Mouse (Mus musculus) midbrain, postnatal 0 days (tissue): ENCODE data around the gene Rpp38. TPM values are rescaled to one million over a fixed set of nuclear protein-coding genes. Genes with fewer than 3 reads are reported as not detected.
A peak's percentile ranks its signal among the peaks of the same experiment; 100 is the strongest.

Experiments
- ATAC-seq: fragments of 200-750 bp; cut with Nextera tagmentation; 2 replicates; pipeline ENCODE4 v1.8.0; 2017; ENCODE audit warnings: moderate number of reproducible peaks, mild to moderate bottlenecking, moderate TSS enrichment, moderate library complexity; ENCODE audit not compliant: low FRiP score
- DNase-seq: peaks from one replicate; pipeline ENCODE4 v3.0.0-alpha.2; 2015; ENCODE audit warnings: low spot score
- H3K27ac ChIP-seq: fragments of 300-500 bp; sonication (generic); 2 replicates; pipeline ENCODE4 v1.5.1; 2014; ENCODE audit warnings: low read depth, mild to moderate bottlenecking, low read length, mixed read lengths
- H3K27me3 ChIP-seq: fragments of 300-500 bp; sonication (generic); 2 replicates; pipeline ENCODE4 v1.6.1; 2014; ENCODE audit warnings: low read length, control low read depth, mixed read lengths; ENCODE audit not compliant: insufficient read depth
- H3K36me3 ChIP-seq: fragments of 300-500 bp; sonication (generic); 2 replicates; pipeline ENCODE4 v1.6.1; 2014; ENCODE audit warnings: low read length, control low read depth, mixed read lengths; ENCODE audit not compliant: insufficient read depth
- H3K4me1 ChIP-seq: fragments of 300-500 bp; sonication (generic); 2 replicates; pipeline ENCODE4 v1.6.1; 2014; ENCODE audit warnings: mild to moderate bottlenecking, control low read depth, antibody characterized with exemption, low read length, mixed read lengths; ENCODE audit not compliant: insufficient read depth
- H3K4me2 ChIP-seq: fragments of 300-500 bp; sonication (generic); 2 replicates; pipeline ENCODE4 v1.6.1; 2014; ENCODE audit warnings: low read depth, mild to moderate bottlenecking, low read length, mixed read lengths; ENCODE audit not compliant: poor library complexity, severe bottlenecking
- H3K4me3 ChIP-seq: fragments of 300-500 bp; sonication (generic); 2 replicates; pipeline ENCODE4 v1.5.1; 2014; ENCODE audit warnings: low read depth, mild to moderate bottlenecking, low read length, moderate library complexity
- H3K9ac ChIP-seq: fragments of 300-500 bp; sonication (generic); replicated peaks from 2 replicates; pipeline ENCODE4 v1.6.1; 2014; ENCODE audit warnings: mild to moderate bottlenecking, low read length, moderate library complexity, mixed read lengths; ENCODE audit not compliant: poor library complexity, severe bottlenecking
- H3K9me3 ChIP-seq: fragments of 300-500 bp; sonication (generic); 2 replicates; pipeline ENCODE4 v1.6.1; 2016; ENCODE audit warnings: low read length, control low read depth
- CTCF ChIP-seq: IDR thresholded peaks from 2 replicates; pipeline ENCODE4 v1.5.1; 2016; ENCODE audit warnings: antibody characterized with exemption, mild to moderate bottlenecking
- WGBS: fragments of 180-500 bp; shearing (Covaris S2); extraction: QIAGEN DNeasy Blood & Tissue Kit; methylation state at CpG from one replicate; pipeline ENCODE4 v1.1.7; 2014; 5-methylcytosine and 5-hydroxymethylcytosine counted together
- polyA plus RNA-seq: library from polyadenylated mRNA; unstranded; fragments of >200 nt; fragmentation: Nextera tagmentation; extraction: Ambion mirVana; gene quantifications from 2 replicates; pipeline ENCODE4 v1.2.1, GENCODE M21; 2015
- total RNA-seq: library from RNA; depleted of rRNA; stranded (reverse); fragments of >200 nt; gene quantifications from 2 replicates; pipeline ENCODE4 v1.2.3, GENCODE M21; 2014; rRNA removed

Gene Rpp38
- total and polyA plus RNA-seq, 2 experiments from 2014 or later: 7.3 to 8.5 TPM

DNA sequence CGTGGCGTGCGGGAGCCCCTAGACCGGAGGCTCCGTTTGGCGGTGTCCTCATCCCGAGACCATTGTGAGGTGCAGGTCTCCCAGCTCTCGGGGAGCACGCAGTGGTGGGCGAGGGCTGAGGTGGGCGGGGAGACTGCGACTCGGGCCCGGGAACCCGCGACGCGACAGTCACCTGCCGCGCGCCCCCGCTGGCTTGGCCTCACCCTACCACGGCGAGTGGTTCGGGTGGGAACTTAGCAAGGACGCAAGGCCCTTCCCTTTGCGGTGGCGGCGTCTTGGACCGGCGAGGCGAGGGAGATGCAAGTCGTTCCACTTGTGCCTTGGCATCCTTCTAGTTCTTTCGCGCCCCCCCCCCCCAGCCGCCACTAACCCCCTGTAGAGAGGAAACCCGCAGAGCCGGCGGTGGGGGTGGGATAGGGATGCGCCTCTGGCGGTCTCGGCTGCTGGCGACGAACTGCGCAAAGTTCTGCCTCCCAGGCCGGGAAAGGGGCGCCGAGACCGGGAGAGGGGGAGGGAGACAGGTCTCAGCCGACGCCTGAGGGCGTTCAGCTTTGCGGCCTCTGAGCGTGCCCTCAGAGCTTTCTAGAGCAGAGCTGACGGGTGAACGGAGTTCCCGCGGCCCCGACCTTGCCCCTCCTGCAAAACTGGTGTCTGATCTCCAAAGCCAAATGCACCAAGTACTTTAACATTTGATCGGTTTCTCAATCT is 47.8 kb downstream of the Rpp38 start:
- H3K27me3 ChIP-seq: no peaks in the 10 kb centered on the region
- WGBS: under 1% methylated on average over 54 of the region's 60 CpGs
- peak; percentile 51 for DNase-seq

DNA sequence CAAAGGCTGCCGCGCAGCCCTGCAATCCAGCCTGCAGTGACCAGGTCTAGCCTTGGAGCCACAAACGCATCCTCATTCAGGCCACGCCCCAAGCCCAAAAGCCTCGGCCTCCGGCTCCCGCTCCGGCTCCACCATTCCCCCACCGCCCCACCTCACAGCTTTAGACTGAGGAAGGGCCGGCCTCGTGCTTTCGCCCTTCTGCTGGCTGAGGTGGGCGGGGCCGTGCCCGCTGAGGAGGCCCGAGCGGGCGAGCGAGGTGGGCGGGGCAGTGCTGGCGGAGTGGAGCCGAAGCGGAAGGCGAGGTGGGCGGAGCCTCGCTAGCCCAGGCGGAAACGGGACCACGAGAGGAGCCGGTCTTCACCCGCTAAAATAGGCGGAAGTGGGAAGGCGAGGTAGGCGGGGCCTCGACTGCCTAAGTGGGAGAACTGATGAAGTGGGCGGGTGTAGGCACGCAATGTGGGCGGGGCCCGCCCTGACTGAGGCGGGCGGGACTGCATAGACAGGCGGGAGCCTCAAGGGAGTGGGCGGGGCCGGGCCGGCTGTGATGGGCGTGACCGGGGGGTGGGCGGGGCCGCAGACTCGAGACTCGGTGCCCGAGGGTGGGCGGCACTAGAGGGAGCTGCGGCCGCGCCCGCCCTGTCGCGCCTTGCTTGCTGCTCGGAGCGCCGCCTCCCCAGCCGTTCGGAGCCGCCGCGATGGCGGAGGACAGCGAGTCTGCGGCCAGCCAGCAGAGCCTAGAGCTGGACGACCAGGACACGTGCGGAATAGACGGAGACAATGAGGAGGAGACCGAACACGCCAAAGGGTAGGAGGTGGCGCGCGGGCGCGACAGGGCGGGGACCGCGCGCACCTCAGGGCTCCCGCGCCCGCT is 48.6 kb downstream of the Rpp38 start, which contains the start of gene Nmt2:
Gene Nmt2, plus strand, starts transcription at position 611 of the 871 bp plus-strand sequence.
- ATAC-seq (peak; percentile 97), DNase-seq (peak; percentile 100)
- Histone ChIP-seq H3K4me3 (peak within 1 kb of the TSS; percentile 78), H3K27ac (peak within 1 kb of the TSS; percentile 91), H3K9me3 (no peaks in the 10 kb centered on the region), H3K27me3 (no peaks in the 10 kb centered on the region), H3K4me1 (peaks cover 6% of the 10 kb centered on the region; the same call in 1 of the 2 replicates), H3K36me3 (no peaks in the 10 kb centered on the region), H3K4me2 (peak within 1 kb of the TSS; percentile 71), H3K9ac (peak within 1 kb of the TSS; percentile 93)
- TF ChIP-seq CTCF: peak; percentile 50
- WGBS: under 1% methylated on average over 67 of the region's 88 CpGs

More for the DNA sequence above, 47.8 kb downstream of the Rpp38 start:
- Histone ChIP-seq H3K9ac (peak overlapping the region; percentile 93), H3K4me3 (peak overlapping the region; percentile 78), H3K9me3 (no peaks in the 10 kb centered on the region), H3K27ac (peak overlapping the region; percentile 91), H3K4me1 (peaks cover 6% of the 10 kb centered on the region; the same call in 1 of the 2 replicates), H3K4me2 (peak overlapping the region; percentile 71), H3K36me3 (no peaks in the 10 kb centered on the region)
- ATAC-seq: 0 out of 2 replicates have a peak, but pooled peaks have one; percentile 0
- 0 out of 2 replicates have a peak, but pooled peaks have one; percentile 1 for TF ChIP-seq CTCF

DNA sequence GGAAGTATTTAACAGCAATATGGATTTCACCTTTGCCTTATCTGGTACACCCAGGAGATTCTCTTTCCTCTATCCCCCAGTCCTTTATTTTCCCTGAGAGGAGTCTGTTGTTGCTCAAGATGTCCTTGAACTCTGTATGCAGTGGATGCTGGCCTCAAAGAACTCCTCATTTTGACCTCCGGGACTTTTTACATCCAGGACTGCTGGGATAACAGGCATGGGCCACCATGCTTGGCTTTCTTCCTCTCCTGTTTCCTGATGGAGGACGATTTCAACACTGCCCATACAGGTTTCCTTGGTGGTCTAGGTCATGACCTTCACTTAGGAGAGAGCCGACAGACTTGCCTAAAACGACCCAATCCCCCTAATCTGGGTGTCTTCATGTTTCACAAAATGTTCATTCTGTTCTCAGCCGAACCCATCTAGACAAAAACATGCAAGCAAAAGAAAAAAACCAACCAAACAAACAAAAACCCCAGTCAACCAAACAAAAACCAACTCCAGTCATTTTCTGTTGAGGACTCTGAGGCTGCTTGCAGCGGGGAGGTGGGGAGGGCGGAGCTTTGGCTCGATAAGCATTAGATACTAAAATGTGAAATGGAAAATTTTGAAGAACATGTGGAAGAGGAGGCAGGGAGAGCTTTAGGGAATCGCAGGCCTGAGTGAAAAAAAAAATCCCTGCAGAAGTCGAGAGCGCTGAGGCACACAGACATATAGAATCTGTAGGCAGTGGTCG is 49.4 kb downstream of the Rpp38 start:
- H3K9me3 ChIP-seq: no peaks in the 10 kb centered on the region
- DNase-seq (no peak), ATAC-seq (0 out of 2 replicates have a peak, but pooled peaks have one; percentile 3)
- TF ChIP-seq CTCF: no peak
- peak overlapping the region; percentile 91 for H3K27ac ChIP-seq
- no peaks in the 10 kb centered on the region for H3K27me3 ChIP-seq
- WGBS: 9% methylated on average over 12 of the region's 12 CpGs
- no peaks in the 10 kb centered on the region for H3K36me3 ChIP-seq
- peaks cover 6% of the 10 kb centered on the region; the same call in 1 of the 2 replicates for H3K4me1 ChIP-seq
- H3K9ac ChIP-seq: peak overlapping the region; percentile 93
- H3K4me2 ChIP-seq: peak overlapping the region; percentile 71
- H3K4me3 ChIP-seq: peak overlapping the region; percentile 78

DNA sequence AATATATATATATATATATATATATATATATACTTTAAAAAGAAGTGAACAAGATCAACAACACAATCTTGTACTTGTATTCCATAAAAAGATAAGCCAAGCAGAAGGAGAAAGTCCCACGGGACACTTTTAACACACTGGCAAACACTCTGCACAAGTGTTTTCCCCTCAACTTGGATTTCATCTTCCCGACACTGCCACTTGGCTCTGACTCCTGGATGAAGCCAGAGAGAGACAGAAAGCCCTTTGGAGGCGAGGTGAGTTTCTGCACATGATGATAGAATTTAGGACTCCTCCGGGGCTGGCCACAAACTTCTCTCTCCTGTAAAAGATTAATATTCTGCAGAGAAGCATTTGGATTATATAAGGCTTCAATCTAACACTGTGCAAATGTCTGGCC is 51.1 kb downstream of the Rpp38 start:
- H3K9me3 ChIP-seq: no peaks in the 10 kb centered on the region
- H3K27ac ChIP-seq: no peak overlapping the region
- TF ChIP-seq CTCF: no peak
- peaks cover 6% of the 10 kb centered on the region; the same call in 1 of the 2 replicates for H3K4me1 ChIP-seq
- no peaks in the 10 kb centered on the region for H3K27me3 ChIP-seq
- no peak overlapping the region for H3K4me2 ChIP-seq
- no peak for ATAC-seq
- H3K36me3 ChIP-seq: no peaks in the 10 kb centered on the region
- no peak overlapping the region for H3K9ac ChIP-seq
- no peak overlapping the region for H3K4me3 ChIP-seq
- 88% methylated on average over 4 of the region's 4 CpGs for WGBS
- DNase-seq: no peak

Other genes with a start within 250 kb of the Rpp38 start
- 59.2 and 65.8 TPM in 2 replicates for gene Fam171a1, start 218.4 kb downstream of the Rpp38 start, total RNA-seq
- 34.4 and 35.4 TPM in 2 replicates for gene Fam171a1, start 218.4 kb downstream of the Rpp38 start, polyA plus RNA-seq
- 79.9 and 90.9 TPM in 2 replicates for gene Nmt2, start 48.4 kb downstream of the Rpp38 start, total RNA-seq
- gene Nmt2, start 48.4 kb downstream of the Rpp38 start, polyA plus RNA-seq: 107 and 108 TPM in 2 replicates
- gene Acbd7, start 3.5 kb upstream of the Rpp38 start, total RNA-seq: 1.5 TPM in 1 of 2 replicates, not detected in the other
- gene Acbd7, start 3.5 kb upstream of the Rpp38 start, polyA plus RNA-seq: 10.5 and 12.3 TPM in 2 replicates
- gene Olah, start 64.6 kb upstream of the Rpp38 start, total RNA-seq: not detected in 2 replicates
- 0.11 and 0.20 TPM in 2 replicates for gene Olah, start 64.6 kb upstream of the Rpp38 start, polyA plus RNA-seq
- 0.76 and 7.2 TPM in 2 replicates for gene Meig1, start 90.0 kb upstream of the Rpp38 start, total RNA-seq
- 10.3 and 19.0 TPM in 2 replicates for gene Meig1, start 90.0 kb upstream of the Rpp38 start, polyA plus RNA-seq
- gene Dclre1c, start 91.5 kb upstream of the Rpp38 start, total RNA-seq: 6.6 and 9.4 TPM in 2 replicates
- 6.3 and 6.8 TPM in 2 replicates for gene Dclre1c, start 91.5 kb upstream of the Rpp38 start, polyA plus RNA-seq
- 5.6 and 6.7 TPM in 2 replicates for gene Suv39h2, start 142.4 kb upstream of the Rpp38 start, total RNA-seq
- 4.8 and 4.9 TPM in 2 replicates for gene Suv39h2, start 142.4 kb upstream of the Rpp38 start, polyA plus RNA-seq
- 10.6 TPM in 2 replicates for gene Gm45902, start 180.1 kb upstream of the Rpp38 start, total RNA-seq
- 4.8 and 5.2 TPM in 2 replicates for gene Gm45902, start 180.1 kb upstream of the Rpp38 start, polyA plus RNA-seq
- 45.1 and 47.2 TPM in 2 replicates for gene Hspa14, start 180.2 kb upstream of the Rpp38 start, total RNA-seq
- 42.7 and 45.8 TPM in 2 replicates for gene Hspa14, start 180.2 kb upstream of the Rpp38 start, polyA plus RNA-seq
- 0.47 and 0.55 TPM in 2 replicates for gene Cdnf, start 180.4 kb upstream of the Rpp38 start, total RNA-seq
- 0.23 and 0.58 TPM in 2 replicates for gene Cdnf, start 180.4 kb upstream of the Rpp38 start, polyA plus RNA-seq
- gene Fam107b, start 237.8 kb upstream of the Rpp38 start, total RNA-seq: 26.8 and 50.6 TPM in 2 replicates
- gene Fam107b, start 237.8 kb upstream of the Rpp38 start, polyA plus RNA-seq: 15.6 and 16.0 TPM in 2 replicates